Mouse (Mus musculus) heart, adult 2 months (tissue): Measurements from ENCODE around the gene Arhgap18.

Experiments
- CTCF ChIP-seq: fragments of 200-600 bp; IDR thresholded peaks from 2 replicates; pipeline ENCODE4 v1.8.1; 2022; ENCODE audit warnings: antibody characterized with exemption, mild to moderate bottlenecking, moderate library complexity
- EP300 ChIP-seq: fragments of 200-500 bp; IDR thresholded peaks from 2 replicates; pipeline ENCODE4 v1.6.1; 2011; ENCODE audit warnings: low read depth, low read length, control low read depth; ENCODE audit not compliant: insufficient read depth
- POLR2A ChIP-seq: fragments of 200-500 bp; IDR thresholded peaks from 2 replicates; pipeline ENCODE4 v1.6.1; 2011; ENCODE audit warnings: mild to moderate bottlenecking, low read depth, low read length, control low read depth; ENCODE audit not compliant: insufficient read depth

- TF ChIP-seq POLR2A: no peak
- TF ChIP-seq CTCF: no peak
- no peak for TF ChIP-seq EP300
Observed at GRCm38 (mm10) chr10:26724704-26725103, 28.5 kb upstream of the Arhgap18 start.
